Mouse (Mus musculus) cerebellum, postnatal 25 days (tissue): ENCODE measurements around the gene Steap1.

ENCODE experiments used
- DNase-seq, 2 experiments: peaks; one replicate each; pipeline ENCODE4 v3.0.0; 2021; ENCODE audit warnings: mixed read lengths in 2 of 2

Steap1 gene

DNA sequence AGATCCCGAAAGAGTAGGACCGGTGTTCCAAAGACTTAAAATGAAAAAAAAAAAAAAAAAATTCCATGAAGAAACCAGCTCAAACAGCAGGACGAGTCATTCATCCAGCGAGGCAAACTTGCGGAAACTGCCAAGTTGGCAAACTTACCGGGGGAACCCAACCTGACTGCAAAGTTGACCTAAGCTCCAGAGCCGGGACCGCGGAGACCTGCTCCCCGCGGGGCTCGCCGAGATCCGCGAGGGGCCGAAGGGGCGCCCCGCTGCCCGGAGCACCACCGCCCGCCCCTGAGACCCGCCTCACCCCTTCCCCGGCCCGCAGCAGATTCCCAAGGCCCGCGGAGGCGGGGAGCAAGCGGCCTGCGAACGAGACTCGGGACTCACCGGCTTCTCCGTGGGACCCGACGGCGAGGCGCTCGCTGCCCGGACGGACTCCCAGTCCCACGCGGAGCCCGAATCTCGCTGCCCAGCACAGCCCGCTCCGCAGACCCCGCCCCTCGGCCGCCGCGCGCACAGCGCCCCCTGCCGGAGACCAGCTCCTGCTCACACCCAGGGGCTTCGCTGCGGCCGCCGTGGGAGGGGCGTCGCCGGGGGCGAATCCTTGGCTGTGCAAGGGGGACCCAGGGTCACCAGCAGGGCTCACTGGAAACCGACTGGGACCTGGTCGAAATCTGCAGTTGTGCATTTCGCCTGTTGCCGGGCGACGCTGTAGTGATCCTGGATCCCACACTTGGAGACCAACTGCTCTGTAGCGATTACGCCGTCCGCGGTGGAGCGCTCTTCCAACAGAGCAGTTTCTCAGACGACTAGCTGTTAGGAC is at the start of gene Steap1:
Gene Steap1 (minus strand): TSS at position 461 of the 817 bp plus-strand sequence.
- DNase-seq = peak; percentile 89 to 94

DNA sequence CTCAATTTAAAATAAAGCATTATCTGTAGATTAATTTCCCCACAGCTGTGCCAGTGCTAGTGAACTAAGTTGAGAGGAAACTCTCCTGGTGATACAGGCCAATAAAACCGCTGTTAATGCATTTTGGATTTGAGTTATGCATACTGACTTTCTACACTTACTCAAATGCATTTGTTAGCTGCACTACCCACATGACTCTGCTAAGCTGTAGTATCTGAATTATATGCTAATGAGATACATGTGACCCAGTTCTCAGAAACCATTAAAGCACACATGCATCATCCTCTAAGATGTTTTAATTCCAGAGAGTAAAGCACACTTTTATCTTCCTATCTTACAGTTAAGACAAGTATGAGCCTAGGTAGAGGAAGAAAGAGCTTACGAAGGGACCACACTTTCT is 38.0 kb upstream of the Steap1 start:
- DNase-seq = no peak

DNA sequence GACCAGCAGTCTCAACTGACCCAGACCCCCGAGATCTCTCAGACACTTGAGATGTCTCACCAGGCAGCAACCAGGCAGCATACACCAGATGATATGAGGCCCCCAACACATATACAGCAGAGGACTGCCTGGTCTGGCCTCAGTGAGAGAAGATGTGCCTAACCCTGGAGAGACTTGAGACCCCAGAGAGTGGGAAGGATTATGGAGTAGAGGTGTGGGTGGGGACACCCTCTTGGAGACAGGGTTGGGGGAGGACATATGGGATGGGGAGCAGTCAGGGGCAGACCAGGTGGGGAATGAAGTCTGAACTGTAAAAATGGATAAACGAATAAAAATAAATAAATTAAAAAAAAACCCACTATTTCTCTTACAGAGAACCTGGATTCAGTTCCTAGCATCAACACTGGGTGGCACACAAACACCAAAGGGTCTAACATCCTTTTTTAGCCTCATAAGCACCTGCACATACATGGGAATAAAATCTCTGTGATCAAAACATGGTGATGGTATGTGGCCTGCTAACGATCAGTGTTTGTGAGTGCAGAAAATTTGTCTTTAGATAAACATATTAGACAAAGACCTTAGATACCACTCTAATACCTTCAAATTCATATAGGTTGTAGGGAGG is 7.4 kb upstream of the Steap1 start:
- peak in 1 of 2 experiments; percentile 9 for DNase-seq

DNA sequence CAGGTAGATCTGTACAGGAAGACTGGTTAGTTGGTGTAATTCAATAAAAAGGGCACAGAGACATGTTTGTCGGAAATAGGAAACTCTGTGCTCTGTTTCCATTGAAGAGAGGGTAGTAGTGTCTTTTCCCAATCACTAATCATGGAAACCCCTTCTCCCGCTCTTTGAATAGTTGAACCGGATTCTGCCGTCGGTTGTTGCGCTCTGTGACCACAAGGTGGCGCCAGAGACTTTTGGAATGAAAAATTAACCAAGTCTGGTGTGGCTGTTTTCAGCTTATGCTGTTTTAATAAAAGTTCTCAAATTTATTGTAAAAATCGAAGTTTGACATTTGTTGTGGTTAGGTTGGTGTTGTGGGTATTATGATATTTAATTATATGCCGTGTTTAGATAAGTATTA is 5.9 kb upstream of the Steap1 start:
- DNase-seq = peak; percentile 63 to 77

DNA sequence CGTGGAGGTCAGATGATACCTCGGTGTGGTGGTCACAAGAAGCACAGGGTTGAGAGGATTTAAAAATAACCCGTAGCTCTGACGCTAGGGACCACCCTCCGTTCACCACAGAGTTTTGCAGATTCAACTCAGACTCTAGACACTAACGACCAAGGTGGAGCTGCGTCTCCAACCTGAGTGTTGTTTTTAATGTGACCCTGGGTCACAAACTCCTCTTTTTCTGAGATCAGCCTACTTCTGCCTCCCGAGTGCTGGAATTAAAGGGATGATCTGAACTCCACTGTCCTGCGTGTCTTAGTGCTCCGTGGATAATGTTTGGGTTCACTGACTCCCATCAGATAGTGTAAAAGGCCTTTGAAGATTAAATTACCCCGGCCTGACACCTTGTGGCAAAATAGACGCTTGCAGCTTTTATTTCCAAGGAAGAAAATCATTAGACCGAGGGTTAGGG is 671 bp upstream of the Steap1 start:
- peak; percentile 50 to 66 for DNase-seq

DNA sequence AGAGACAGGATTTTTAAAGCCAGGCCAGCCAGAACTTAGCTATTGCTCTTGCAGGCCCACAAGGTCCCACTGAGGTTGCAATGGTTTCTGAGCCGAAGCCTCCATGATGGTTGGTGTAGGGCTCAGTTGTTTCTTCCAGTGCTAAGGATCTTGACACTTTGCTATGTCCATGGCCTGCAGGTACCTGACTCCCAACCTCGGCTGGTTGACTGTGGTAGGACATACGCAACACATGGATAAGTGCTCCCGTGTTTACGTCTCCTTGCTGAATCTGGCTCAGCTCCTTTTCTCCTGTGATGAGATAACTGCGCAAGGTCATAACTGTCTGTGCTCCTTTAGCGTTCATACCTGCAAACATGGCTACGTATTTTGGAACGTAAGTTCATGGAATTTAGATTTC is 14.7 kb downstream of the Steap1 start:
- no peak for DNase-seq

DNA sequence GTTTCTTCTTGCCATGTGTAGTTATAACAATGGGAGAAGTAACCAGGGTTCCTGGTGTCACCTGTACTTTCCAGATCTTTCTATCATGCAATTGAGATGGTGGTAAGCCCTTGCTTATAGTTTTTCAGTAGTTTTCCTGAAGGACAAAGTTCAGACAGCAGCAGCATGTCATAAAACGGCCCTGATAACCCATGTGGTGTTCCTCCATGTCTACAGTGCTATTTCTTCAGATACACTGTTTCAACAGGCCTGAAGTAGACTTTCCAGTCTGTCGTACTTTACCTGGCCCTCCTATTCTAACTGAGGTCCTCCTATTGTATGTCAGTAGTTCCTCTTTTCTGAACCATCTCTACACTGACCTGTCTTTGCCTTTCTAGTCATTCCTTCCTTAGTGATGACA is 16.3 kb downstream of the Steap1 start:
- DNase-seq = no peak

DNA sequence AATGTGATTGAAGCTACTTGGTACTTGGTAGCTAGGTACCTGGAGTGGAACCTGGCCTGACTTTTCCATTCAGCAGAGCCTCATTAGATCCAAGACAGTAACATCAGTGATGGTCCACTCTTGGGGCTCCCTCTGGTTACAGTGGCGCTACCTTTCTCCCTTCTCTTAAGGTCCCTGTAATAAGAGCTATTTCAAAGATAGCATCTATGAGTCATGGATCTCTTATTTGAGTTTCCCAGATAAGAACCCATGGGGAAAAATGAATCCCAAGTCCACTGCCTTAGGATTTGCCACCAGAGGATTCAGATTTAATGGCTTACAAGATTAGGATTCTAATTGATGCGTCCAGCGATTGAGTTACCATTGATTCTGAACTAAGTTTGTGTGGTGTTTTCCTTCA is 16.9 kb downstream of the Steap1 start:
- DNase-seq = no peak

DNA sequence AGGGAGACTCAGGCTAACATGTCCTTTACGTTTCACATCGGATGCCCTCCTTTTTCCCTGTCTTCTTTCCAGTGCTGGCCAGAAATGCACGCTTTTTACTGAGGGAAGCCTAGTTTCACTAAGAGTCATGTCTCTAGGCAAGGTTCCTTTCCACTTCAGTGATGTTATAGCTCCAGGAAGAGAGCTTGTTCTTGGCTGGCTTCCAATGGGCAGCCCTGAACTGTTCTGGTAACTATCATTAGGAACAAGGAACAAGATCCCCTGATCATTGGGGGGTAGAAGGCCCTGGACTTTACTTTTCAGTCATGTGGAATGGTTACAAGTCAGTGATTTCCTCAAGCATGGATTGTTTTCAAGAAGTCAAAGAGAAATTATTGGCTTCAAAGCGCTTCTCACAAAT is 19.2 kb downstream of the Steap1 start:
- DNase-seq = no peak

DNA sequence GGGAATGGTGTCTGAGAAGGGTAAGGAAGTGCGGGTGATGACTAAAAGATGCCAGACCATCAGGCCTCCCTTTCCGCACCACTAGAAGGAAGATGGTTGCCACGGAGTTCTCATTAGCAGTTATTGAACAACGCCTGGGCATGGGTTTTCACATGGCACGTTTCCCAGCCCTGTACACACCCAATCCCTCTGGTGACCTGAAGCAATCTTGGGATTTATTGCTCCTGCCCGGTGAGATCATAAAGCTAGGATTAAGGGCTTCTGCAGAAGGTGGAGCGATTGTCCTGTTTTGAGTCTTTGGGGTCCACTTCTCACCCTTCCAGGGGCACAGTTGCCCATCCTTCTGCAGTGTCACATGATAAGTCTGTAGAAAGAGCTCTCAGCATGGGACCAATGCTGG is 26.9 kb downstream of the Steap1 start:
- no peak for DNase-seq

DNA sequence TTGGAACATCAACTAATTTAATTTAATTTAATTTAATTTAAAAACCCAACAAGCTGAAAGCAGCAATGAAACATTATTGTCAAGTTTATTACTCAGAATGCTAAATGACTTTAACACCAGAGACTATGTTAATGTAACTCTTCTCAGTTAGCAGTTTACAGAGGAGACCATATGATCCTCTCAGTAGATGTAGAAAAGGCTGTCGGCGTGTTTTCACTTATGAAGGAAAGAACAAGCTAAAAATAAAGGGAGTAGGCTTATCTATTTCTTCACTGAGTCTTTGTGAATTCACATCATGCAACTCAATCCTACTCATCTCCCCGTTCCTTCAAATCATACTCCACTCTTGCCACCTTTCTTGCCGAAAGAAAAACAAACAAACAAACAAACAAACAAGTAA is 38.1 kb downstream of the Steap1 start:
- no peak for DNase-seq

DNA sequence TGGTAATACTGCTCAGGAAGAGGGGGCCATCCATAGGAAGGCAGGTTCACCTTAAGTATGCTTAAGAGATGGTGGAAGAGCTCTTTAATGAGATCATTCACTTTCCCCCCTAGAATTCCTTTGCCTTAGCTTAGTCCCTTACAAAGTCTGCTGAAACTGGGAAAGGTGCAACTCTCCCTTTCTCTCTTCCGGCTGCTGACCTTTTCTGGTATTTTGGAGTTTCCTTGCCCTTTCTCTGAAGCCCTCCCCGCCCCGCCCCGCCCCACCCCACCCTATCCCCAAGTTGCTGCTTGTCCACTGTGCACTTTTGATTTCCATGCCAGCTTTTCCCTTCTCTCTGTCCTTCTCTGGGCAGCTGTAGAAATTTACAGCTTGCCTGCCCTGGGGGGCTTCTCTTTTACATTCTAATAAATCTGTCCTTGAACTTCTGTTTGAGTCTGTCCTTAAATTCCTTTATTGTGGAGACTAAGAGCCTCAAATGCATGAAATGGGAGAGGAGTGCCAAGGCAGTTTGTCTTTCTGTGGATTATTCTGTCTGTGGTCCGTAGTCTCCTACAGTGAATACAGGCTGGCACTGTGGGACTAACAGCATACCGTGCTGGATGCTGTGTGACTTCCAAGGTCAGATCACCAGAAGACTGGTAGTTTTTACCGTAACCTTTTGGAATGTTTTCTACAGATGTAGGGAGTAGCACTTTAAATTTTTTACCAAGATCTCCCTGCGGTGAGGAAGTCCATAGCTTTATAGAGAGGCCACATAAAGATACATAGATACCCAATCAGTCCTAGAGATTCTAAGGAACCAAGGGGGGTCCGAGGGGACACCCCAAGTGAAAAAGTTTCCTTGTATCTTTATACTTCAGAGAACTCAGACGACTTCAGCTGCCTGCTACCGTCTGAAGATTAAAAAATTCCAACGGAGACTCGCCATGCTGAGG is 41.5 kb downstream of the Steap1 start:
- no peak for DNase-seq

DNA sequence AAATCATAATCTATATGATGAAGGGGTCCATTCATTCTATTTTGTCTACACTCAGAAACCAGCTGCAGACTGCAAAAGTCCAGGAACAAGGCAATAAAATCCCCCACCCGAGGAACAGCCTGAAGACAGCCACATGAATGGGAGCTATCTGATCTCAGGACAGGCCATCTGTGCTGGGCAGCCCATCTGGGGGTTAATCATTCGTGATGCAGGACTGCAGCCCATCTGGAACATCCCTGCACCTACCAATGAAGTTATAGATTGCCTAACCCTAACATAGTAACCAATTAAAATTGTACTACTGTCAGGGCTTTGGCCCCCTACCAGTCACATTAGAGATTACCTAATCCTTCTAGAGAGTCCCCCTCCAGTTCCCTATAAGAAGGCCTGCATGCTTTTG is 44.1 kb downstream of the Steap1 start:
- no peak for DNase-seq

DNA sequence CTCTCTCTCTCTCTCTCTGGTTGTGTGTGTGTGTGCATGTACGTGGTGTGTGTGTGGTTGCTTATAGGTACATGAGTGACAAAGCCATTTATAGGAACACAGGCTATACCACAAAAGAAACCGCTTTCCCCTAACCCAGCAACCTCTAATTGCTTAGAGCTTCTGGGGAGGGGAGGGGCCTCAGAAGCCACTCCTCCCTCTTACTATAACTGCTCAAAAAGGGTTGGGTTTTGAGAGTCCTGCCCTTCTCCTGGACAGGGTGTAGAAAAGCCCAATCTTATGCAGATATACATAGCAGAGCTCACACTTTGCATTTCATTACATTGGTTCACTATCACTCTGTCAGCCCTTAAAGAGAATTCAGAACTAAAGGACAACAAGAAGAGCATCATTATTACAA is 48.7 kb downstream of the Steap1 start:
- DNase-seq = no peak

DNA sequence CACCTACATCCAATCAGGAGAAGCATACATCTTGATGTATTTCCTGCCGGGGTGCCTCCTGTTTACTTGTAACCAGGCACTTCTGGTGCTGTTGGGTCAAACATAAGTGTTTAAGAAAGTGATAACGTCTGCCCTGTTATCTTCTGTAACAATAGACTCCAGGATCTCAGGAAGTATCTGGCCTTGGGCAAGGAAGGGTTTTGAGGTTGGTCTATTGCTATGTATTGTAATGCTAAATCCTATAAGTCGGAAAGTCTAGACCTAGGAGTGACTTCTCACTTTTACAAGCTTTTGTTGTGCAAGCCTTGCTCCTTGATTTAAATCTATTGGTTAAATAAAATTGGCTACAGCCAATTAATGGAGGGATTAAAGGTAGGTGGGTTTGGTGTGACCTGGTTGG is 50.3 kb downstream of the Steap1 start:
- no peak for DNase-seq

DNA sequence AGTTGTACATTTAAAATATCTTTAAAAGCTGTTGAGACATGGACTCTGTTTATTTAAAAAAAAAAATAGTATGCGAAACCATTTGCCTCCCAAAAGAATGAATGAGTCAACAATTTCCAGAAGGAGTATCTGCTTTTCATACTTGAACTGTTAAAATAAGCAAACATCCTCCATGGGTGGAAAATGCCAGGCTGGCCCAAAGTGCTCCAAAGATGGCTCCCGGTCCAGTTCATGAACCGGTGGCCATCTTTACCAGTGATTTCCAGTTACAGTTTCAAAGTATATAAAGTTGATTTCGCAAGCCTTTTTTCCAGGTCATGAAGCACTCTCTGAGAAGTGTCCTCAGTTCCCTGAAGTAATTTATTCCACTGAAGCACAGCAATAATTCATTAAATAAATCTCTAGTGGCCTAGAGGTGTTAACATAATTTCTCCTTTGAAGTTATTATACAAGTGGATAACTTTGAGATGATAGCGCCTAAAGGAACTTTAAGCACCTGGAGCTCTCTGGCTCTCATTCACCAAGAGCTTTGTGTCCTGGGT is 53.7 kb downstream of the Steap1 start:
- DNase-seq = no peak

DNA sequence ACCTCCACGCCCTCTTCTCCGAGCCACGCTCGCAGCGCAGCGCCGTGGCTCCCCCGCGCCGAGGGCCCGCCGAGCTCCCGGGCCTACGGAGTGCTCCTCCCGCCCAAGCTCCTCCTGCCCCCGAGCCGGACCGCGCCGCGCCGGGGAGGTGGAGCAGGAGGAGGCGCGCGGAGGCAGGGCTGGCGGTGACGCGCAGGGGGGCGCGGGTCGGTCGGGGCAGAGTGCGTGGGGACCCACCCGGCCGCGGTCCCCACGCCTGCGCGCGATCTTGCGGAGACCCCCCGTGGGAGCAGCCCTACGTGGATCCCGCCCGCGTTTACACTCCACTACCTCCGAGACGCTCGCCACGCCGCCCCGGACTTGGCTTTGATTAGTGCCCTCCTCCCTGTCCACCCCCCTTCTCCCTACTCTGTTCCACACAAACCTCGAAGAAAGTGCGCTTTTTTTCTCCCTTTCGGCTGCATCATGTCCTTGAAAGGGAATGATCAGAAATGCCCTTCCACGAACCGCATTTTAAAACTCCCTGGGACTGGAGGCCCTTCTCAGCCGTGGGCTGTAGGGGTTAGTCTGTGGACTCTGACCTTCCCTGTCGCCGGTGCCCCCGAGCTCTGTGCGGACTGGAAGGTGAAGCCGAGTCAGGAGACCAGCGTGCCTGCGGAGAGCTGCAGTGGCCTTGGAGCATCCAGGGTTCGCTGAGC is 55.0 kb downstream of the Steap1 start, which contains the start of gene Steap2:
Gene Steap2 (minus strand): TSS at position 623 of the 698 bp plus-strand sequence.
- peak; percentile 64 to 74 for DNase-seq

DNA sequence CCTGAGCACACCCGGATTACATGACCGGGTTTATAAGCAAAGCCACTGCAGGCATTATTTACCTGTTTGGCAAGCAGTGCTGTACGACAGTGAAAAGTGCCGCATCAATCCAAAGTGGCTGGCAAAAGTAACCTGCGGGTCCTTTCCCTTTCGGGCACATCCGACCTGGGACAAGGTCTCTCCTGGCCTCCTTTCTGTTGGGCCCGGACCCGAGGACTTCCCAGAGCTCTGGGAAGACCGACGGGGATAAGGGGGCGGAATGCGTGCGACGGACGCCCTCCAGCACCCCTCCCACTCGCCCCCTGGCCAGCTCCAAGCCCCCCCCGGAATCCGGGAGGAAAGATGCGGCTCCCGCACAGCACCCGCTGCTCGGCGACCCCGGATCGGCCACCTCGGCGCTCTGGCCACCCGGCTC is 55.6 kb downstream of the Steap1 start:
- DNase-seq = peak; percentile 38 to 48

DNA sequence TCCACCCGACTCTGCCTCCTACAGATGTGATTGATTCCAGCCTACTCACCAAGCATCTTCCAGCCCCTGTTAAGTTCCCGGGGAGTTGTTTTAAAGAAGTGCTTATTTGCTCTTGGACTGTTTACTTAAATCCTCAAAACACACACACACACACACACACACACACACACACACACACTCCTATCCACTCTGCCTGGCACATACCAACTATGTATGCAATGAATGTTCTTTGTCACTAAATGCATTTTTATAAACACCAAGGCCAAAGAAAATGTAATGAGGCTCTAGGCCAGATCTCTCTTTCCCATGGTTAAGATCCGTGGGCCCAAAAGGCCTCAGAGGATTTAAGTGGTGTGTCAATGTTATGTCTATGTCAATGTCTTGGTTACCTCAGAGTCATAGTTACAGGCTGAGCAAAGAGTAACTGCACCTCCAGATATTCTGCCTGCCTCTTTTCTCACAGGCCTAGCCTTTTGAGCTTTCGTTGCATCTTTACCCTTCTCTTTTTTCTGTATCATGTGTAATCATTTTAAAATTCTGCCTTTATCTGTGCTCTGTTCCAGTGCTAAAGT is 56.9 kb downstream of the Steap1 start:
- no peak for DNase-seq

DNA sequence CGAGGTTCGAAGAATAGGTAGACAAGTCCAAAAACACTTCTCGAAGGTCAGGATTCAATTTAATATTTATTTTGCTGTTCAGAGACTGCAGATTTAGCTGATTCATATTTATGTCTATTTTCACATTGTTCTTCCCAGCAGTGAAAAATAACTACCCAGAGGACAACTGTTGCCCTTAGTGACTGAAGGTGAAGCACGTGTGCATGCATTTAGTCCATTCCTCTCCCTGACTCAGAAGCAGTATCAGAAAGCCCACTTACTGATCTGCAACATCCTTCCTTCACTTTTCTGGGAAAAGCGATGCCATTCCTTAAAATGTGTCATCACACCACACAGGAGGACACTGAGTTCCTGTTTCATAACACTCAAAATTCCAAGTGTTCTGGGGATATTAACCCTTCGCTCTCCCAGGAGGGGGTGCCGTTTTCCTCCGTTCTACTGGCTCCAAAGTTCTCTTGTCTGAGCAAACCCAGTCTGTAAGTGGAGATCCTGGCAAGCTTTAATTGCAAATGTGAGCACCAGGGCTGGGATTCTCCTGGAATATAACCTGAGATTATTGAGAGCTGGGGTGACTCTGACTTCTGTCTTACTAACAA is 60.1 kb downstream of the Steap1 start:
- no peak for DNase-seq

DNA sequence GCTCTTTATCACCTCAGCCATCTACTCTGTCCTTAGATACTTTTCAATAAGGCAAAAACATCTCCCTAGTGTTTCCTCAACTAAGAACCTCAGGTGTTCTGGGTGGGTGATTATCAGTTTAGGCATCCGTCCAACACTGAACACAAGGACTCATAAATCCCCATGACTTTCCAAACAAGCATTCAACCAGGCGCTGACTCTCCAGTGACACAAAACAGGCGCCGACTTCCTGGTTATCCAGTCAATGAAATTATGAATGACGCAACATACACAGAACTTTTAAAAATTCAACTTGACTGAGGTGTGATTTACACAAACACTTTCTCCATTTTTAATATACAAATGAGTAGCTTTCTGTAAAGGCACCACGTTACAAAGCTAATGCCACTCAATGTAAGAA is 60.9 kb downstream of the Steap1 start:
- no peak for DNase-seq
